Mouse (Mus musculus) layer of hippocampus, adult 8-10 months (tissue): ENCODE measurements around the gene Ugt1a9. TPM values are rescaled to one million over a fixed set of nuclear protein-coding genes. Genes with fewer than 3 reads are reported as not detected.
"Not testable (repeated sequence)": the region's sequence is repeated elsewhere in the genome, so short reads cannot be mapped to it uniquely, and the experiment has no call there.

Experiments
- DNase-seq, 2 experiments: peaks; one replicate each; pipeline ENCODE4 v3.0.0; 2022; ENCODE audit warnings: low spot score in 2 of 2
- total RNA-seq, 4 experiments: library from RNA; stranded (reverse); gene quantifications; 2 replicates each; pipeline ENCODE4 v1.2.4; 2022

Ugt1a9 gene
- total RNA-seq, 4 experiments from 2014 or later = not detected

- not testable (repeated sequence) for DNase-seq
Measured at GRCm38 (mm10) chr1:88172190-88172589, 101.6 kb downstream of the Ugt1a9 start.

- DNase-seq = no peak
Measured at GRCm38 (mm10) chr1:88179657-88180056, 109.1 kb downstream of the Ugt1a9 start.

- DNase-seq = no peak
Measured at GRCm38 (mm10) chr1:88186325-88186935, 115.8 kb downstream of the Ugt1a9 start.

- DNase-seq = no peak
Measured at GRCm38 (mm10) chr1:88192136-88192535, 121.5 kb downstream of the Ugt1a9 start.

GRCm38 (mm10) chr1:88195687-88196086, 125.1 kb downstream of the Ugt1a9 start:
- DNase-seq = no peak

GRCm38 (mm10) chr1:88197443-88197842, 126.8 kb downstream of the Ugt1a9 start:
- no peak for DNase-seq

- DNase-seq = no peak
Measured at GRCm38 (mm10) chr1:88199996-88200395, 129.4 kb downstream of the Ugt1a9 start.

- DNase-seq = no peak
Measured at GRCm38 (mm10) chr1:88200456-88200855, 129.9 kb downstream of the Ugt1a9 start, which contains the start of gene Ugt1a2. Gene Ugt1a2, plus strand, starts transcription at chr1:88200601.

GRCm38 (mm10) chr1:88205294-88205922, 134.8 kb downstream of the Ugt1a9 start, which contains the start of gene Dnajb3:
Gene Dnajb3, minus strand, starts transcription at chr1:88205782.
- peak; percentile 78 to 82 for DNase-seq

- DNase-seq = no peak
Measured at GRCm38 (mm10) chr1:88206843-88207479, 136.4 kb downstream of the Ugt1a9 start.

GRCm38 (mm10) chr1:88211812-88212211, 141.2 kb downstream of the Ugt1a9 start, which contains the start of gene Ugt1a1:
Gene Ugt1a1, plus strand, starts transcription at chr1:88211959.
- DNase-seq = no peak

- no peak for DNase-seq
Measured at GRCm38 (mm10) chr1:88212341-88213045, 141.9 kb downstream of the Ugt1a9 start.

- no peak for DNase-seq
Measured at GRCm38 (mm10) chr1:88213061-88213460, 142.5 kb downstream of the Ugt1a9 start.

GRCm38 (mm10) chr1:88213766-88214461, 143.3 kb downstream of the Ugt1a9 start:
- DNase-seq = no peak

- peak in 1 of 2 experiments; percentile 5 for DNase-seq
Measured at GRCm38 (mm10) chr1:88214462-88214952, 143.9 kb downstream of the Ugt1a9 start.

- no peak for DNase-seq
Measured at GRCm38 (mm10) chr1:88215466-88216380, 145.1 kb downstream of the Ugt1a9 start.

- no peak for DNase-seq
Measured at GRCm38 (mm10) chr1:88216551-88216950, 146.0 kb downstream of the Ugt1a9 start.

GRCm38 (mm10) chr1:88217144-88217543, 146.5 kb downstream of the Ugt1a9 start:
- no peak for DNase-seq

GRCm38 (mm10) chr1:88217576-88217975, 147.0 kb downstream of the Ugt1a9 start:
- no peak for DNase-seq

GRCm38 (mm10) chr1:88218051-88218450, 147.5 kb downstream of the Ugt1a9 start:
- DNase-seq = peak in 1 of 2 experiments; percentile 9
